Mouse (Mus musculus): ENCODE results near the gene Vmn1r229.

Gene Vmn1r229

DNA sequence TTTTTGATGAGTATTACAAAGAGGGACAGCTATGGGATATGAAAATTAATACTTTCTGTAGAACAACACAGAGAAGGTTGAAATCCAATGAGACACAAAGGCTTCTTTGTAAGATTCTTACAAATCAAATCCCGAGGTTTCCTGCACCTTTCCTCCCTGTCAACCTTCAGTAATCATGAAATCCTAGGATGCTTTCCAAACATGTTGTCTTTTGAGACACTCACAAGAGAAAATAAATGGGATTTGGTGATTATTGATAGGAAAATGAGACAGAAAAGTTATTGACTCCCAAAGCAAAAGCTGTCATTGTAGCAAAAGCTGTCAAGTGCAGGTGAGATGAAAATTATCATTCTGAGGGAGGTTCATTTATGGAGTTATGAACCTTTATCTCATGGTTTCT lies at the start of gene Vmn1r229:
TSS of gene Vmn1r229 (plus strand) at position 301 of the 400 bp plus-strand sequence.
- DNase-seq (ENCODE audit: low spot score), result no peak

DNA sequence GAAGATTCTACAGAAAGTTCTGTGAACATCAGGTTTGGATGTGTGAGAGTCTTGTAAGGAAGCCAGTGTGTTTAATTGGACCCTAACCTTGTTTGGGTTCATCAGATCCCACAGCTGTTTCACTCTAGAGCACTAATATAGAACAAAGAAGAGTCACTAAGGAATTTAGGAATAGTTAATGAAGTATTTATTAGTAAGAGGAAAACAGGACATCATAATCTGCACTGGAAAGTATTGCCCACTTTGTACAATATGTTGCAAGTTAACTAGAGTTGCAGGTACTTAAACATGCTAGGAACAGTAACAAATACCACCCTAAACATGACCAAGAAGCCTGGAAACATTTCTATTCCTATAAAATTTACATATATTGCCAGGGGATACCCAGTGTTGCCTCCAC lies 25.3 kb upstream of the Vmn1r229 start, which contains the start of gene Vmn1r228:
TSS of gene Vmn1r228 (minus strand) at position 101 of the 400 bp plus-strand sequence.
- no peak for DNase-seq (ENCODE audit: low spot score)

DNA sequence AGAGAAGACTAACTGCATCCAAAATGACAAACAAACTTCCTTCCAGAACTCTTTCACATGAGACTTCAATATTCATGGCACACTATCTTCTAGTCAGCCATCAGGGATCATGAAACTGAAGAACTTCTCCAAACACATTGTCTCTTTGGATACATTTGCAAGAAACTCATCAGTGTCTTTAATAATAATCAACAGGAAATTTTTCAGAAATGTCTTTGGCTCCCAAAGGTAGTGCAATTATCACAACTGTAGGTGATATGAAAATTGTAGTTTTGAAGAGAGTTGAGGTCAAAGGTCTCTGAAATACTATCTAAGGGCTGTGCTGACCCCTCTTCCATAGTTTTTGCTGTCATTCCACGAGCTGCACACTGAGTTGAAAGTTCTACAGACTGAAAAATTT lies 28.8 kb downstream of the Vmn1r229 start, which contains the start of gene Vmn1r230:
TSS of gene Vmn1r230 (plus strand) at position 301 of the 400 bp plus-strand sequence.
- no peak for DNase-seq (ENCODE audit: low spot score)
